Mouse (Mus musculus): Measurements from ENCODE around the gene Defa37.
"Not testable (repeated sequence)": the region's sequence is repeated elsewhere in the genome, so short reads cannot be mapped to it uniquely, and the experiment has no call there.

Defa37 gene

GRCm38 (mm10) chr8:21565086-21565485 lies at the start of gene Defa37:
Defa37 (plus strand) TSS chr8:21565386.
- DNase-seq (ENCODE audit: low read depth, low spot score): not testable (repeated sequence)

DNA sequence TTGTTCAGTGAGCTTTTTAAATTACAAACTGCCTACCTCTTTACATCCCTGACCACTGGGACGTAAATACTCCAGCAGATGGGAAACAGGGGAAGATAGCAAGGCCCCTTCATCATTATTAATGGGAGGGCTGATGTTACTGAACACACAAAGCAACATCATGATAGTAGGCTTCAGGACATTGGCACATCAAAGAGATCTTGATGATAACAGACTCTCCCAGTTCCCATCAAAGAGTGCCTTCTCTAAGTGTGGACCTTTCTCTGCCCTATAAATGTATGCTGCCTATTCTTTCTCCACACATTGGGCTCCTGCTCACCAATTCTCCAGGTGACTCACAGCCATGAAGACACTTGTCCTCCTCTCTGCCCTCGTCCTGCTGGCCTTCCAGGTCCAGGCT lies 36.5 kb upstream of the Defa37 start, which contains the start of gene Defa32:
TSS of gene Defa32 (plus strand) at position 301 of the 400 bp plus-strand sequence.
- not testable (repeated sequence) for DNase-seq (ENCODE audit: low read depth, low spot score)

DNA sequence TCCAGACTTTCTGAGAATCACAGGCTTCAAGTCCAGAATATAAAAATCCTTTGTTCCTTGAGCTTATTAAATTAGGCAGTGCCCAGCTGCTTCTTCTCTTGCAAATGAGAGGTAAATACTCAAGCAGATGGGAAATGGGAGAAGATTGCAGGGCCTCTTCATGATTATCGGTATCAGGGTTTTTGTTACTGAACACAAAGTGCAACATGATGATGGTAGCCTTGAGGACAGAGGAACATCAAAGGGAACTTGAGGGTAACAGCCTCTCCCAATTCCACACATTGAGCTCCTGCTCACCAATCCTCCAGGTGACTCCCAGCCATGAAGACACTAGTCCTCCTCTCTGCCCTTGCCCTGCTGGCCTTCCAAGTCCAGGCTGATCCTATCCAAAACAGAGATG lies 17.5 kb downstream of the Defa37 start, which contains the start of gene Defa28:
TSS of gene Defa28 (plus strand) at position 301 of the 400 bp plus-strand sequence.
- not testable (repeated sequence) for DNase-seq (ENCODE audit: low read depth, low spot score)

DNA sequence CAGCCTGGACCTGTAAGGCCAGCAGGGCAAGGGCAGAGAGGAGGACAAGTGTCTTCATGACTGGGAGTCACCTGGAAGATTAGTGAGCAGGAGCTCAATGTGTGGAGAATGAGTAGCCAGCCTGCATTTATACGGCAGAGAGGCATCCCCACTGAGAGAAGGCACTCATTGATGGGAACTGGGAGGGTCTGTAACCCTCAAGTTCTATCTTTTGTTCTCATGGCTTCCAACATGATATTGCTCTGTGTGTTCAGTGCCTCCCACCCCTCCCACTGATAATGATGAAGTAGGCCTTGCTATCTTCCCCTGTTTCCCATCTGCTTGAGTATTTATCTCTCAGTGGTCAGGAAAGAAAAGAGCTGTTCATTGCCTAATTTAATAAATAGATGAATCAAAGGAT lies 29.2 kb downstream of the Defa37 start, which contains the start of gene Gm7861:
TSS of gene Gm7861 (minus strand) at position 101 of the 400 bp plus-strand sequence.
- DNase-seq (ENCODE audit: low read depth, low spot score): not testable (repeated sequence)
